Mouse (Mus musculus) T-helper 17 cell (primary cell): ENCODE data around the gene Metap1.

ENCODE experiments used
- in situ Hi-C, 2 experiments: fragments of 300-600 bp; cut with MboI, MseI; formaldehyde crosslinking; loops; 1 replicate in 1 of 2; 2 replicates in 1 of 2; pipeline ENCODE4 v1.15.1; 2025; ENCODE audit warnings: high pct_unique_total_duplicates in 2 of 2

Gene Metap1

DNA sequence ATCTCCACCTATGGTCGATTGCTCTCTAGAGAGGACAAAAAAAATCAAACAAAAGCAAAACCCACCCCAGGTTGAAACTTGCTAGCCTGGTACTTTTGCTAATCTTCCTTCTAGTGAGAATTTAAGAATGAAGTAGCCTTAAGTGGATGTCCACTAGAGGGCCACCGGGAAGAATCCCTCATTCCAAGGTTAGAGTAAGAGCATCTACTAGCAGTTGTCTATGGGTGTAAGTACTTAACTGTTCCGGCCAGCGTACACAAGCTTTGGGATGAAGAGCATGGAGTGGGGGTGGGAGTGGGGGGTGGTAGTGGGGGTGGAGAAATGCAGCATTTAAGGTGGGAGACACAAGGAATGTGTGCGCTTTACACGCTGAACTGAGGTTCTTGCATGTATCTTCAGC is 17.4 kb upstream of the Metap1 start:
- in situ Hi-C loops: no loop called here

GRCm38 (mm10) chr3:138503754-138504153 is 14.4 kb upstream of the Metap1 start:
- in situ Hi-C loops: no loop called here

DNA sequence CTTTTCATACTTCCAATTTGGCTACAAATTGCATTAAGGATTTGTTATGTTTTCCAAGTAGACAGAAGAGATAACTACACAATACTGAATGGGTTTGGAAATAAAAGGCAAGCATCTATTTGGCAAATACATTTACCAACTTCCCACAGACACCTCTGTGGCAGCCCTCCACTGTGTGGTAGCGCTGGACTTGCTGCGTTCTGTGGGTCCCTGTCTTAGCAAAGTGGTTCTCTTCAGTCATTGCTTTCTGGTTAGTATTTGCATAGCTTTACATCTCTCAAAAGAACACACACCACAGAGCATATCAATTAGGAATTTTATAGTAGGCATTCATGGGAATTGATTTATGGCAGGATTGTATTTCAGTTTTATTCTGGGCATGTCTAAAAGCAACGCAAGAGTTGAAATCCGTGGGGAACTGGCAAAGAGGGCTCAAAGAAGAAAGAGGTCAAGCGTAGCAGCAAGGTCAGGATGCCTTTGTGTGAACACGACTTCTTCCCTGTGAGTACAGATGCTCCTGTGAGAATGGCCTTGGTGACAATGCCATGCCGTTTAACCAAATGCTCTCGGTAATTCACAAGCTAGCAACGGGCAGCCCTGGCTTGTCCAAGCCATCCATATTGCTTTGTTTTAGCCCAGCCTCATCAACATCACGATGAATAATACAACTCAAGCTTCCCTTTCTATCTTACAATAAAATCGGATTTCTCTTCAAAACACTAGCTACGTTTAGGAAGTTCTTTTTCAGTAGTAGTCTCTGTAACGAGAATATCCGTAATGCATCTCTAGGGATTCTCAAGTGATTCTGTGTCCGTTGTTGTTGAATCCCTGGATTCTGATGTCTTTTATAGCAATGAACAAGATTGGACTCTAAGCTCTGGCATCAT is 10.8 kb upstream of the Metap1 start:
- in situ Hi-C loops: loop anchor here in 1 of 2 experiments (10.0 kb wide), 1 partner anchor 705 kb away; the partner anchor contains the start of gene Stpg2

DNA sequence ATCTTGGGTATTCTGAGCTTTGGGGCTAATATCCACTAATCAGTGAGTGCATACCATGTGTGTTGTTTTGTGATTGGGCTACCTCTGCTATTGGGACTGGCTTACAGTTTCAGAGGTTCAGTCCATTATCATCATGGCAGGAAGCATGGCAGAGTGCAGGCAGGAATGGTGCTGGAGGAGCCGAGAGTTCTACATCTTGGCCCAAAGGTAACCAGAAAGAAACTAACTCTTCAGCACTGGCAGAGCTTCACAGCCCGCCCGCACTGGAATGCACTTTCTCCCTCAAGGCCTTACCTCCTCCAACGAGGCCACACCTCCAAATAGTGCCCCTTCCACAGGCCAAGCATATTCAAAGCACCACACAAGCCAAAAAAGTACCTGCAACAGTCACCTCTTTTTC is 9.4 kb upstream of the Metap1 start:
- in situ Hi-C loops: loop anchor here in 1 of 2 experiments (10.0 kb wide), 1 partner anchor 706 kb away; the partner anchor contains the start of gene Stpg2

- in situ Hi-C loops: loop anchor here in 1 of 2 experiments (10.0 kb wide), 1 partner anchor 709 kb away; the partner anchor contains the start of gene Stpg2
Measured at GRCm38 (mm10) chr3:138495166-138496145, 6.1 kb upstream of the Metap1 start.

- in situ Hi-C loops: loop anchor here in 1 of 2 experiments (5.0 to 10.0 kb wide), 2 partner anchors 33 to 710 kb away; partner anchors contain the start of genes Eif4e and Stpg2
Measured at GRCm38 (mm10) chr3:138494565-138494964, 5.2 kb upstream of the Metap1 start.

GRCm38 (mm10) chr3:138493668-138494067 is 4.4 kb upstream of the Metap1 start:
- in situ Hi-C loops: loop anchor here in 1 of 2 experiments (5.0 to 10.0 kb wide), 2 partner anchors 34 to 711 kb away; partner anchors contain the start of genes Eif4e and Stpg2

GRCm38 (mm10) chr3:138490034-138490337 is 671 bp upstream of the Metap1 start:
- in situ Hi-C loops: loop anchor here in 1 of 2 experiments (5.0 to 10.0 kb wide), 2 partner anchors 37 to 715 kb away; partner anchors contain the start of genes Eif4e and Stpg2

- in situ Hi-C loops: no loop called here
Measured at GRCm38 (mm10) chr3:138488584-138489326, 560 bp downstream of the Metap1 start.

DNA sequence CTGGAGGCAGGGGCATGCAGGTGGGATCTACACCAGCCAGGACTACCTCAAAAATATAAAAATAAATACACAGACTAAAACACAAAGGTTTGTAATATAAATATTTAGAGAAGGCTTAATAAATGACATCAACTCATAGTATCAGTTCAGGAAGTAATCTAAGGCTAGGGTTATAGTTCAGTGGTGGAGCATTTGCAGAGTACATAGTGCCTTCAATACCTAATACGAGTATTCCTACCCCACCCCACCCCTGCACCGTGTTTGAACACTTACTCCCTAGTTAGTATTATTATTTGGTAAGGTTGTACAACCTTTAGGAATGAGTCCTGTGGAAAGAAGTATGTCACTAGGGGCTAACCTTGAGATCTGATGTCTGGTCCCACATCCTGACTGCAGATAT is 6.1 kb downstream of the Metap1 start:
- in situ Hi-C loops: loop anchor here in 1 of 2 experiments (5.0 kb wide), 1 partner anchor 54 kb away; no protein-coding TSS in a partner anchor

GRCm38 (mm10) chr3:138481526-138482284 is 7.6 kb downstream of the Metap1 start:
- in situ Hi-C loops: loop anchor here in 1 of 2 experiments (5.0 kb wide), 1 partner anchor 56 kb away; no protein-coding TSS in a partner anchor

DNA sequence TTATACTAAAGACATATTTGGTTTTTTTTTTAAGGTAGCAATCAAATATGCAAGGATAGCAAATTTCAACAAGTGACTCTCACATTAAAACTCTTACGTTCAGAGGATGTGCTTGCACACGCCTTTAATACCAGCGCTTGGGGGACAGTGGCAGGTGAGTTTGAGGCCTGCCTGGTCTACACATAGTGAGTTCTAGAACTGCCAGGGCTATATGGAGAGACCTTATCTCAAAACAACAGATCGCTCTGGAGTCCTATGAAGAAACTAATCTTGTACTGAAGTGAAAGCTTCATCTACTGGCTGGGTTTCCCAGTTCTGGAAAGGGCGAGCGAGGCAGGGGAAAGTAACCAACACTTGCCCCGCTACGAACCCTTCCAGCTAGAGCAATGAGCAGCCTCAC is 9.8 kb downstream of the Metap1 start:
- in situ Hi-C loops: no loop called here

DNA sequence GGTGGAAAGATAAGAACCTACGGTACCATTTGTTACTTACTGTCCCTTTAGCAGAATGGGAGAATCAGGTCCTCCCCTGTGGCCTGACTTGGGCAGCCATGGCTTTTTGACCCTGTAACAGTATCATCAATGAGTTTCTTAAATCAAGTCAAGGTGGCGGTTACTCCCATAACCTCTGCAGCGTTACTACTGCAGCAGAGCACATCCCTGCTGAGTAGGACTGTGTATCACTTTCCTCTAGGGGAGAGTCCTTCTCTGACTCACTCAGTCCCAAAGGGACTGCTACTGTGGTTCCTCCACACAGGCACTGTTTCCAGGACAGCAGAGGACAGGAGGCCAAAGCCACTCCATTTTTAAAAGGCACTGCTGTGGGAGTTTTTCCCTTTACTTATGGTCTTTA is 18.2 kb downstream of the Metap1 start:
- in situ Hi-C loops: no loop called here

GRCm38 (mm10) chr3:138466656-138467055 is 22.7 kb downstream of the Metap1 start:
- in situ Hi-C loops: loop anchor here in 1 of 2 experiments (10.0 kb wide), 1 partner anchor 88 kb away; no protein-coding TSS in a partner anchor

GRCm38 (mm10) chr3:138464573-138465147 is 24.7 kb downstream of the Metap1 start:
- in situ Hi-C loops: loop anchor here in 1 of 2 experiments (10.0 kb wide), 1 partner anchor 90 kb away; no protein-coding TSS in a partner anchor

GRCm38 (mm10) chr3:138463807-138464206 is 25.5 kb downstream of the Metap1 start:
- in situ Hi-C loops: loop anchor here in 1 of 2 experiments (10.0 kb wide), 1 partner anchor 91 kb away; no protein-coding TSS in a partner anchor

GRCm38 (mm10) chr3:138463137-138463536 is 26.2 kb downstream of the Metap1 start:
- in situ Hi-C loops: loop anchor here in 1 of 2 experiments (10.0 kb wide), 1 partner anchor 92 kb away; no protein-coding TSS in a partner anchor

DNA sequence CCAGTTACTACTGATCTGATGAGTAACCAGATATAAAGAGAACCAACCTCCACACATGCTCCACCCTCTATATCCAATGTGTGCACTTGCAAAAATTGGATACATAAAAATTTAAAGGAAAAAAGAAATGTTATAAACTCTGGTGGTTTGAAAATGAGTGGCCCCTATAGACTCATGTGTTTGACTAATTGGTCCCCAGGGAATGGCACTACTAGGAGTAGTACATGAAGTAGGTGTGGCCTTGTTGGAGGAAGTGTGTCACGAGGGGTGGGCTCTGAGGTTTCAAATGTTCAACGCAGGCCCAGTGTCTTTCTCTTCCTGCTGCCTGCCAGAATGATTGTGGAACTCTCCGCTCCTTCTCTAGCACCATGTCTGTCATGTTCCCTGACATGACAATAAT is 27.5 kb downstream of the Metap1 start:
- in situ Hi-C loops: loop anchor here in 1 of 2 experiments (10.0 kb wide), 1 partner anchor 93 kb away; no protein-coding TSS in a partner anchor

DNA sequence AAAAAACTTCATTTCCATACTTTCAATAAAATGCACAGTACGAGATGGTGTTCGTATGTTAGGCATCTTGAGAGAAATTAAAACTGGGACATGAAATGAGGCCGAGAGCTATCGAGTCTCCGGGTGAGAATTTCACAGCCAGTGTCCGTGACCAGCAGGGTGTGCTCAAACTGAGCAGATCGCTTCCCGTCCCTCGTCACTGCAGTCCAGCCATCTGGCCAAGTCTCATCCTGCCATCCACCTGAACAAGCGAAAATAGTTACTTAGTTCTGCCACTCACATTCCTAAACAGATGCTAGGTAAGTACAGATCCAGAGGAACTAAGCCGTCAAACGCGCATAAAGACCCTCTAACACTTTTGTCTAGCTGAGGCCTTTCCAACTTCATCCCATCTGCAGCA is 29.1 kb downstream of the Metap1 start:
- in situ Hi-C loops: loop anchor here in 1 of 2 experiments (10.0 kb wide), 1 partner anchor 95 kb away; no protein-coding TSS in a partner anchor
